Mouse (Mus musculus) thymus, adult 2 months (tissue): ENCODE measurements at regions not wholly inside any gene's neighbourhood (a gene's known extent, or its start where the extent isn't known, plus 50 kb on each side); places are given as distances from the start of the nearest gene placed in this dataset.

Experiments
- CTCF ChIP-seq: fragments of 200-500 bp; IDR thresholded peaks from 2 replicates; pipeline ENCODE4 v1.5.1; 2012; ENCODE audit warnings: mild to moderate bottlenecking, control low read depth, low read length, moderate library complexity, borderline replicate concordance; ENCODE audit not compliant: control insufficient read depth, poor library complexity, insufficient read depth; ENCODE audit errors: extremely low read depth
- POLR2A ChIP-seq: fragments of 200-500 bp; IDR thresholded peaks from 2 replicates; pipeline ENCODE4 v1.6.1; 2012; ENCODE audit warnings: mild to moderate bottlenecking, low read length, control low read depth, moderate library complexity; ENCODE audit not compliant: control insufficient read depth, poor library complexity, insufficient read depth; ENCODE audit errors: extremely low read depth

- no peak for TF ChIP-seq CTCF
- TF ChIP-seq POLR2A = no peak
These were observed 254.7 kb downstream of the Pik3r1 start for GRCm38 (mm10) chr13:101513354-101513753.
